Mouse (Mus musculus) adrenal gland, postnatal 14 days (tissue): ENCODE measurements around the gene Rab44. TPM values are rescaled to one million over a fixed set of nuclear protein-coding genes. Genes with fewer than 3 reads are reported as not detected.
A peak's percentile ranks its signal among the peaks of the same experiment; 100 is the strongest.
"Not testable (repeated sequence)": the region's sequence is repeated elsewhere in the genome, so short reads cannot be mapped to it uniquely, and the experiment has no call there.

Source experiments
- DNase-seq: peaks from one replicate; pipeline ENCODE4 v3.0.0; 2021; ENCODE audit warnings: mixed read lengths
- long read RNA-seq, 2 experiments: library from polyadenylated mRNA; stranded (forward); transcript quantifications; one replicate each; pipeline ENCODE4 v2.0.0; 2021
- total RNA-seq: library from RNA; stranded (reverse); gene quantifications from 2 replicates; pipeline ENCODE4 v1.2.3, GENCODE M21; 2021

The Rab44 gene
- total RNA-seq: 0.33 and 0.38 TPM in 2 replicates
- long read RNA-seq, experiment 1, partial matches to known transcripts: 1 of 1 reads
- long read RNA-seq, experiment 1, other reads (novel, unspliced or antisense): 0 of 1 reads
- long read RNA-seq, experiment 2: 0 reads

DNA sequence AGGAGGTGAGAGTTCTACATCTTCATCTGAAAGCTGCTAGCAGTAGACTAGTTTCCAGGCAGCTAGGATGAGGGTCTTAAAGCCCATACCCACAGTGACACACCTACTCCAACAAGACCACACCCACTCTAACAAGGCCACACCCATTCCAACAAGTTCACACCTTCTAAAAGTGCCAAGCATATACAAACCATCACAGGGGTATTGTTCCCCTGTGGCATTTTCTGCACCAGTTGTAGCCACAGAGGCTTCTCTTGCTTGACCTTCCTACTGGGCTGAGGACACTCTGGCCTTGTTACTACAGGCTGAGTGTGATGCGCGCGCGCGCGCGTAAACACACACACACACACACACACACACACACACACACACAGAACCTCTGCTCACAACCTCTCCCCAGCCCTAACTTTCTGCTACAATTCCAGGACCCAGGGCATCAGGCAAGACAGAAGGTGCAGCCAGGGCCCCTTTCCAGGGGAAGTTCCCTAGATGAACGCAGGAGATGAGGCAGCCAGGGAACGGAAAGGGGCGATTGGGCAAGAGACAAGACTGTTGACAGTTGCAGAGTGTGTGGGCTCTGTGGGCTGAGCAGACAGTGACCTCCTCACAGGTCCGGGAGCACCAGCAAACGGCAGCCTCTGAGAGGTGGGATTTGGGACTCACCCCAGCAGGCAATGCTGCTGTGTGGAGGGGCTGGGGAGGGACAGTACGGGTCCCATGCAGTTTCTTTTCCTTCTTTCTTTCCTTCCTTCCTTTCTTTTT, at the start of gene Rab44:
TSS of gene Rab44 (plus strand) at position 555 of the 762 bp plus-strand sequence.
- no peak for DNase-seq

DNA sequence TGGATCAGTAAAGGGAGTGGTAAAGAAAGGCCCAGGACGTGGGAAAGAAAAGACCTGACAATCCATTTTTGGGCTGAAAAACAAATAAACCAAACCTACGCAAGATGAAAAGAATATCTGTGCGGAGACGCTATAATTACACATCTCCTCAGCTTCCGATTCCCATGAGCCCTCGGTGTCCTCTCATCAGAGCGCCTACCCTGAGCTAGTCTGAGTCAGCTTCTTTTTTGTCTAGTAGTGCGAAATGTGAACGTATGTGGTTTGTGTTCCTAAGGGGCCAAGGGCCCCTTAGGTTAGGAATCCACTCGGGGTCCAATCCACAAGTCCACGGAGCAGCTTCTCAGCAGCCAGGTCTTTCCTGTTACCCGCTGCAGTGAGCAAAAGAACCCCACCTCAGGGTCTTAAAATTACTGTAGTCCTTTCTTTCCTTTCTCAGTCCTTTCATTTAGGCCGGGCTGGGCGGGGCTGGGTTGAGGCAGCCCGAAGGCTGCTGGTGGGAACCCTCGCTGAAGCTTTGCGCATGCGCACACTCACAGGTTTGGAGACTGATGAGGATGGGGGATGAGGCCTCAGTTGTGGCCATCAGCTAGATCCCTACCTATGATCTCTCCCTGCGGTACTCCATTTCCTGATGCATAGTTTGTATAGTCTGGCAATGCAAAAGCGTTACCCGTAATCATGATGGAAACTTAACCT, 48.6 kb upstream of the Rab44 start:
- DNase-seq: no peak

DNA sequence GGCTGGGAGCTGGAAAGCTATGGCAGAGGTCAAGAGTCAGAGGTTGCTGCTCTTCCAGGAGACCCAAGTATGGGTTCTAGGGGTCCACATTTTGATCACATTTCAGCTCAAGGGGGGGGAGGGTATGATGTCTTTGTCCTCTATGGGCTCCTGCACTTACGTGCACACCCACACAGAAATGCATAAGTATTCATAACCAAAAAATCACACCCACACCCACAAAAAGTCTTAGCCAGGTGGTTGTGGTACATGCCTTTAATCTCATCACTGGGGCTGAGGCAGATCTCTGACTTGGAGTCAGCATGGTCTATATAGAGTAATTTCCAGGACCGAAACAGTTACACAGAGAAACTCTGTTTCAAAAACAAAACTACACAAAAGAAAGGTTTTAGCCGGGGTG, 48.0 kb upstream of the Rab44 start:
- DNase-seq: no peak

DNA sequence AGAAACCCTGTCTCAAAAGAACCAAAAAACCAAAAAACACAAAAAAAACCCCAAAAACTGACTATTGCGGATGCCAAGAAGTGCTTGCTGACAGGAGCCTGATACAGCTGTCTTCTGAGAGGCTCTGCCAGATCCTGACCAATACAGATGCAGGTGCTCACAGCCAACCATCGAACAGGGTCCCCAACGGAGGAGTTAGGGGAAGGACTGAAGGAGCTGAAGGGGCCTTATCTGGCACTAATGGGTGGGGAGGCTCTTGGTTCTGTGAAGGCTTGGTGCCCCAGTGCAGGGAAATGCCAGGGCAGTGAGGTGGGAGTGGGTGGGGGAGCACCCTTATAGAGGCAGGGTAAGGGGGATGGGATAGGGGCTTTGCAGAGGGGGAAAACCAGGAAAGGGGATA, 46.5 kb upstream of the Rab44 start:
- not testable (repeated sequence) for DNase-seq

DNA sequence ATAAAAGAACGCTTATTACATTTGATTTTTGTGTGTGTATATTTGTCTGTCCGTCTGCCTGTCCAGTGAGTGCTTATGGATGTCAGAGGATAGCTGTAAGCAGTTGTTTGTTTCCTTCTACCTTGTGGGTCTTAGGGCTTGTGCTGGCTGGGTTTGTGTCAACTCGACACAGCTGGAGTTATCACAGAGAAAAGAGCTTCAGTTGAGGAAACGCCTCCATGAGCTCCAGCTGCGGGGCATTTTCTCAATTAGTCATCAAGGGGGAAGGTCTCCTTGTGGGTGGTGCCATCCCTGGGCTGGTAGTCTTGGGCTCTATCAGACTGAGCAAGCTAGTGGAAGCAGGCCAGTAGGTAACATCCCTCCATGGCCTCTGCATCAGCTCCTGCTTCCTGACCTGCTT, 46.1 kb upstream of the Rab44 start:
- DNase-seq: no peak

DNA sequence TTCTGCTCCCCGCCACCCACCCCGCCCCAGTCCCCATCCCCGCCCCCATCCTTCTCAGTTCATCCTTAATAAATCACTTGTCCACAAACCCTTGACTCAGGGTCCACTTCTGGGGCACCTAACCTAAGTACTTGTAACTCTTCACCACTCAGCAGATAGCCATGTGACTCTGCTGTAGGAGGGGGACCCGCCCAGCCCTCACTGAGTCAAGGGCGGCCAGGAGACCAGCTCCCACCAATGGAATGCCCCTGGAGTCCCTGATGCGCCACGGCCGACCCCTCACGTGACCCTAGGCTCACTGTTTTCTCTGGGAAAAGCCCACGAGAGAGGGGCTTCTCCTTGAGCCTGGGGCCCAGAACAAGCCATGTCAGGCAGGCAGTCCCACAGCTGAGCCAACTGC, 44.9 kb upstream of the Rab44 start:
- DNase-seq: no peak

DNA sequence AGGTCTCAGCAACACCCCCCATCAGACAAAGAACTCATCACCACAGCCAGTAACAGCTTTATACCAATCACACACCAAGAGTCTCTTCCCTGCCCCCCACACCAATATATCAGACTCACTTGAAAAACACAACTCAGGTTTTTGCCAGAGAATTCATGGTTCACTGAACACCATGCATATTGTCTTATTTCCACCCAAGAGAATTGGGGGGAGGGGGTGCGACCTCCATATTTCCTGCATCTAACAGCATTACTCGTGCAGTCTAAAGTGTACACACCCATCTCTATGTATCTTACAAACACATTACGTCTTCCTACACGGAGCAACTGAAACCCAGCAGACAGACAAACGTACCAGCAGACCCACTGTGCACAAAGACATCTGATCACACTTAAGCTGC, 42.1 kb upstream of the Rab44 start:
- DNase-seq: no peak

DNA sequence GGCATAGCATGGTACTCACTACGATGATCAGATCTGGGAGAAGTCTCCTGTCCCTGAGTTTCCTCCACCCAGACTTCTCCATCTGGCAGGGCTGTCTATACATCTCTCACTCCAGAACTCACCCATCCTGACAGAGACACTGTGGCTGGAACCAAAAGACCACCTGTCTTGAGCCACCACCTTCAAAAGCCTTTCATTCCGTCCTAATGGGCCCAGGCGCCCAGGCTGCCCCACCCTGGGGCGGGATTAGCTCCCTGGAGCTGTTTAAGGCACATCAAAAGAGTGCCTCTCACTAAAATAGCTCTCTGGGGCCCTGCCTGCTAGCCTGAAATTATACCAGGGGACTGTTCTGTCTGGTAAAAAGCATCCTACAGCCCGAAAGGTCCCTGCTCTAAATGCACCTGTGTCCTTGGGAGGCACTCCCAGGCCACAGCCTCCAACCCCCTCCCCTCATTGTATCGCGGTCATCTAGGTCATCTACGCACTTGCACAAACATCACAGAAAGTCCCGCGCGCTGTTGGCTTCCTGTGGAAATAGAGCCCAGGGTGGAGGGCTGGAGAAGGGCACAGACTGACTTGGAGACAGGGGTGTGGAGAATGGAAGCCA, 41.1 kb upstream of the Rab44 start:
- no peak for DNase-seq

DNA sequence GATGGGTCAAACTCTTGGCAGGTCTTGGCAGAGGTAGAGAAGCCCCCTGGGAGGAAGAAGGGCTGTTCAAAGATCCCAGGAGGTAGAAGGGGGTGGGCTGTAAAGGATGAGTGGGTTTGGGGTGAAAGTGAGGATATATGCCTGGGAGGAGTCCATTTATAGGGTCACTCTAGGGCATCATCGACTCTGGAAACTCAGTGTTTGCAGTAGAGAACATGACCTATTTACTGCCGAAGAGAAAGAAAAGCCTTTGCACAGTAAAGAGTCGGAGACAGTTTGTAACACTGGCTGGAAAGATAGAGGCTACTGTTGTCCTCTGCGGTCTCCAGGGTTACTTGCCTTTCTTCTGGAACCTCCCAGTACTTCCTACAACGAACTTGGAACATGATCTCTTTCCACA, 40.6 kb upstream of the Rab44 start:
- no peak for DNase-seq

DNA sequence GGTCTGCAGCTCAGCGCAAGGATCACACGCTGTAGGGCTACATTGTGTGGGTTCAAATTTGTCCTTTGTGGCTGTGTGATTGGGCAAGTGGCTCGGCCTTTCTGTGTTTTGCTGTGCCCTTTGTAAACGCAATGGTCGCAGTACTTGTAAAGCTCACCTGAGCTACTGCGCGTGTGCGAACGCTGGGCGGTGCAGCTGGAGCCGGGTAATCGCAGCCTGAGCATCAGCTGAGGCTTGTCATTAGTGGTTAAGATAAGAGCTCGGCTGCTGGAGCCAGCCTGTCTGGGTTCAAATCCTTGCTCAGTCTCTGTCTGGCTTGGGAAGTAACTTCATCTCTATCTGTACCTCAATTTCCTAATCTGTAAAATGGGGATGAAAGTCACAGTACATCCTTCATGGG, 39.9 kb upstream of the Rab44 start:
- DNase-seq: no peak

DNA sequence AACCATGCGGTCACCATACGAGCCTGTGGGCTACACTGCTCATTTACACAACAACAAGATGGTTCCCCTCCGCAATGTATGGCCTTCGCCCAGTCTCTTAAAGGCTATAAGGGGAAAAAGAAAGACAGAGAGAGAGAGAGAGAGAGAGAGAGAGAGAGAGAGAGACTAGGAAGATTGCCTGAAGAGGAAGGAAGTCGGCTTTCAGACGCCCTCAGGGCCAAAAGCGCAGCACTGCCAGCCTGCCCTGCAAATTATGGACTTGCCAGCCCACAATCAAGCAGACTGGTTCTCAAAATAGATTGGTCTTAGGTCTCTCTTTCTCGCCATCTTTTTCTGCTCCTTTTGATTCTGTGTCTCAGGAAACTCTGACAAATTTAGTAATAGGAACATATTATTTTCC, 37.7 kb upstream of the Rab44 start:
- no peak for DNase-seq

DNA sequence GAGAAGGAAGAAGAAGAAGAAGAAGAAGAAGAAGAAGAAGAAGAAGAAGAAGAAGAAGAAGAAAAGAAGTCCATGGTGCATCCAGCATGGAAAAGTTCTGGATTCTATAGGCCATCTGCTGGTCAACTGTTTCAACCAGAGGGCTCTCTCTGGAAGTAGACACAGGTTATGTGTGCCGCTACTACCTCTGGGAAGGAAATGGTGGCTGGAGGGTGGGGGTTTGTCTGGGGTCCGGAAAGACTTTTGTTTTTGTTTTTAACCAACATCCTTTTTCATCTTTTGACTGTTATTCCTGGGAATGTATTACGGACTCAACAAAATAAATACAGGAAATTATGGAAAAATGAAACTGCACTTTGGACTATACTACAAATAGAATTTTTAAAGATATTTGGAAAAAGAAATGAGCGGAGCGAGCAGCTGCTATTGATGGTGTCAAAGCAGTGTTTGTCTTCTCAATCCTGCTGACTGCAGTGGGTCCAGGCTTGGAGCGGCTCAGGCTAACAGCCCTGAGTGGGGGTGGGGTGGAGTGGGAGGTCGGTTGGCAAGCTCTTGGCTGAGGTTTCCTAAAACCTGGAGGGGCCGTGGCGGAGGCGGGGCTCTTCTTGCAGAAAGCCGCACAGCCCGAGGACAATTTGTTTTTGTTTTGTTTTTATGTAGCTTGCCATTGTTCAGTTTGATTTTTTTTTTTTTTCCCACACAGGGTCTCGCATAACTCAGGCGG, 36.0 kb upstream of the Rab44 start:
- DNase-seq: peak; percentile 60

DNA sequence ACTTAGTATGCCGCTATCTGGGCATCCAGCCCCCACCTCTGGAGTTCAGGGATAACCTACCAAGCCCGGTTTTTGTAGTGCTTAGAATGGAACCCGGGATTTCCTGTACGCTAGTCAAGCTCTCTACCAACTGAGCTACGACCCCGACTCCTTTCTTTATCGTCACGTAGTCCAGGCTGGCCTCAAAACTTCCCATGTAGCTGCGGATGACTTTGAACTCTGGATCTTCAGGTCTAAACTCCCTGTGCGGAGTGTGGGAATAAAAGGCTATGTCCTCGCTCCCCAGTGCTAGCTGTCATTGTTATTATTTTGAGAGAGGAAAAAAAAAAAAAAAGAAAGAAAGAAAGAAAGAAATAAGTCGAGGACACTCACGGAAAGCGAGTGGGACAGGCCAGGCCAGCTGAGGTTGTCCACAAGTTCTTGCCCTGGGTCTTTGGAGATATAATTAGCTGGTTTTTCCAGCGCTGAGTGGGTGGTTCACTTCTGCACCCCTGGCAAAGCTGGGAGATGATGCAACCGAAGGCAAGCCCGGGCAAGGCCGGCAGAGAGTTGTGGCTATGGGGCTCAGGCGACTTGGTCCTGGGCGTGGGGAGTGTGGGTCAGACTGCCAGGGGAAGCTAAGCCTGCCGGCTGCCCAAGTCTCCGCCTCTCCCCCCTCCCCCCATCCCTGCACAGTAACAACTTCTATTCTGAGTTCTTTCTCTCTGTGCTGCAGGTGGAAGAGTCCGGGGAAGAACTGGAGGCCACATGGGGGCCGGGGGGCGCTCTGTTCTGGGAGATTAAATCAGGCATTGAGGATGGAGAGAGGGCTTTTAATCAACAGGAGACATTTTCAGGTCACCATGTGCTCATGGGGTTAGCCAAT, 35.2 kb upstream of the Rab44 start:
- DNase-seq: peak; percentile 81

DNA sequence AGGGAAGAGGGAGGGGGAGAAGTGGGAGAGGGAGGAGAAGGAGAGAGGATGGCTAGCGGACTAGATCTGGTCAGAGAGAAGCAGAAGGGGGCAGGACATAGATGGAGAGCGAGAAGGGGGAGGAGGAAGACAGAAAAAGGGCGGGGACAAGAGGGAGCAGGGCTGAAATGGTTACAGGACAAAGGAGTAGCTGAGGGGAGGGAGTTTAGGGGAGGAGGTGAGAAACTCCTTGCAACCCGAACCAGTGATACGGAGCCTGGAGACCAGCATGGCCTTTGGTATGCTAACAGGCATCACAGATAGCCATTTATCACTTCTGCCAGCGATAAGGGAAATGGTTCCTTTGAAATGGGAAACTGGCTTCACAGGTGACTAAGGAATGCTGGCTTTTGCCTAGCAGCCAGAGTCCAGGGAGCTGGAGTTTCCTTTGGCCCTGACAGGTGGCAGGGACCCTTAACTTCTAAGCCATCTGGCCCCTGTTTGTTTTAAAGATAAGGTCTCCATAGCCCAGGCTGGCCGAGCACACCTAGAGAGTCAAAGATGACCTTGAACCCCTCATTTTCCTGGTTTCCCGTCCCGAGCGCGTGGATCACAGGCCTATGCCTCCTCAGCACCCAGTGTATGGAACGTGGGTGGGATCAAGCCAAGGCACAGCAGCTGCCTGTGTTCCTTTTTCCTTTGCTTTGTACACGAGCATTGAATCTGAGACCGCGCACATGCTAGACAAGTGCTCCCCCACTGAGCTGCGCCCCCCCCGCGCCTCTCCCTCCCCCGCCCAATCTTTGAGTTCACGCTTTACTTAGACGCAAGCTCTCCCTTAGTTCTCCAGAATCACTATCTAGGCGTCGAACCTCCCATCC, 33.0 kb upstream of the Rab44 start:
- DNase-seq: no peak

DNA sequence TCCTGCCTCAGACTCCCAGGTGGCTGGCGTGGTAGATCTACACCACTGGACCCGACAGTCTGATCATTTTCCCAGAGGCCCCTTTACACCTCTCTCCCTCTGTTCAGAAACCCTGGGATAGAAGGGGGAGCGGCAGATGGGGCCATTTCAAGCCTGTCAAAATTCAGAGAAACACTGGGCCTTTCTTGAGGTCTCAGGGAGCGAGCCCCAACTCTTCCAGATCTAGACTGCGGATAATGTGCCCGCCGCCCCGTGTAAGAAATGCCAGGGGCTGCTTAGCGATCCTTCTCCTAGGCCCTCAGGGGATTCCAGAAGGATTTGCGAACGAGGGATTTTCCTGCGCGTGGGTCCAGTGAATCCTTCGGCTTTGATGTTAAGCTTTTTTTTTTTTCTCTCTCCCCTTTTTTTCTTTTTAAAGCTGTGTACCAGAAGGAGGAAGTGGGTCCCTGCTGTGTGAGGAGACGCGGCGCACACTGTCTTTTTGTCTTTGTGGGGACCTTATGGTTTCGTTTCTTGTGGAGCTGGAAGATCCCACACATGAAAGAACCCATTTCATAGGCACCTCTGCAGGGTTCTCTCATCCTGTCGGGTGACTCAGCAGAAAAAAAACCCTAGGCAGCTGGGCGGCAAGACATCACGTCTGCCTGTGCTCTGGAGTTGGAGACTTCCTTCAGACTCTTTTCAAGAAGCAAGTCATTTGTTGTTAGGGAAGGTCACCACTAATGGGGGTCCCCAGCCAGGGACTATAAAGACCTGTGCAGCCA, 32.1 kb upstream of the Rab44 start:
- no peak for DNase-seq

DNA sequence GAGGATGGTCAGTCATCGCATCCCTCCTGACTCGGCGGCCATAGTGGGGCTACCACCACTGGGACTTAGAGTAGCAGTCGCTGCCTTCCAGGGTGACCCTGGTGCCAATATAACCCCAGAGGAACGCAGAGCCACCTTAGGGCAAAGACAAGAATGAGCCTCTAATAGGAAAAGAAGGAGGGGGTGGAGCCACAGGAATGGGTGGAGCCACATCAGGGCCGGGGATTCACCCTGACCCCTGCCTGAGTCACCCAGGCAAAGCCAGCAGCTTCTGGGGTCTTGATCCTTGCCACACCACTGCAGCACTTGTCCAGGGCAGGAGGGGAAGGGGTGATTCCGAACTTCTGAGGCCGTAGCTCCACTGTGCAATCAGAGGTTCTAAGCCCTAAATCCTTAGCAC, 30.4 kb upstream of the Rab44 start:
- no peak for DNase-seq

DNA sequence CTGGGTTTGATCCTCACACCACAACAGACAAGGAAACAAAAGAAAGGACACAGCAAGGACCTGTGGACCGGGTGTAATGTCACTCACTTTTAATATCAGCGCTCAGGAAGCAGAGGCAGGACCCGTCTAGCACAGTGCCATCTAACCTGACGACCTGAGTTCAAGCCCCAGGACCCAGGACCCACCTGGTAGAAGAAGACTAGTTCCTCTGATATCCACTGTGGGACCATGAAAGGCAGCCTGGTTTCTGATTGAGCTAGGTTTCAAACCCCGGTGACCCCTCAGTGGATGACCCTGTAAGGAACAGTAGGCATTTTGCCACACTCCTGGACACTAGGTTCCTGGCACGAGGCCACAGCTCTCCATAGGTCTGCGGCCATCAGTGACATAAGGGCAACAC, 29.3 kb upstream of the Rab44 start:
- no peak for DNase-seq

DNA sequence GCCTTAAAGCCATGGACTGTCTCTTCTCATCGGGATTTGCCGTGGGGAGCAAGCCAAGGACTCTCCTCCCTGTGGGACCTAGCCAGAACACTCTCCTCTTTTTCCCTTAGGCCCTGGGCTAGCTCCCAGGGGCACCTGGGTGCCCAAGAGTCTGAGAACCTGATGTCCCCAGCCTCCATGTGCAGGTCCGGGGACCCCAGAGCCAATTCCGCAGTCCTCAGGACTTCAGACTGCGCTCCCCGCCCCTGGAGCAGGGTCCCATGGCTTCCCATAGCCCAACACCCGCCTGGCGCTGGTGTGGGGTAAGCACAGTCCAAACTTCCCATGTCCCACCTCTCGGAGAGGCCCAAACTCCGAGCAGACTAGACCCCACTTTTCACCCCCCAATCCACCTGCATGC, 28.7 kb upstream of the Rab44 start:
- DNase-seq: no peak

DNA sequence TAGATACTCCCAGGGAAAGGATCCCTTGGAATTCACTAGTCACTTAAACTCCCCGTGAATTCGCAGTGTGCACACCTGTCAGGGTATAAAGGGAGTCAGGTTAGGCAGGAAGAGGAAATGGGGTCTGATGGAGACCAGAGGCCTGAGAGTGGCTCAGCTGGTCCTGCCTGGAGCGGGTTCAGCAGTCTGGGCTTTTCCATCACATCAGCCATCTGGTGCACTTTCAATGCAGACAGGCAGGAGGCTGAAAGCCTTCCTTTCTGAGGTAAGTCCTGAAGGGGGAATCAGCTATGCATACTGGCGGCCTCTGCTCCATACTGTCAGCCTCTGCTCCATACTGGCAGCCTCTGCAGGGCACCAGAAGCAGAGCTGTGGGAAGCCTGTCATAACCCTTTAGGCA, 27.0 kb upstream of the Rab44 start:
- DNase-seq: no peak

DNA sequence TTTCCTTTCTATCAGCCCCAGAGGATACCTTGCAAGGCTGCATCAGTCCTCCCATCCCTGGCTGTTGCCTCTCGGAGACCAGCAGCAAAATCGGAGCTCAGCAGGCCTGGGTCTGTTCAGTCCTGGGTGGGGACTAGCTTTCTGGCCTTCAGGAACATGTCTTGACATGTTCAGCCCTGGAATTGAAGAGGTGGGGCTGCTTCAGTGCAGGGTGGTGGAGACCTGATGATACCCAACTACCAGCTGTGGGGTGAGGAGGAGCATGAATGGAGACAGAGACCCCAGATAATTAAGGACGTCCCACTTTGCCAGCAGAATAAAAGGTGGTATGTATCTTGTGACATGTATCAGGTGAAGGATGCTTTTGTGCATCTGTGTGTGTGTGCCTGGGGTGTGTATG, 23.2 kb upstream of the Rab44 start, which contains the start of gene Cdkn1a:
TSS of gene Cdkn1a (plus strand) at position 201 of the 400 bp plus-strand sequence.
- DNase-seq: no peak
